Mouse (Mus musculus) 416B (cell line): Measurements from ENCODE around the gene Hipk2.
A peak's percentile ranks its signal among the peaks of the same experiment; 100 is the strongest.

Experiments
- DNase-seq: peaks from one replicate; pipeline ENCODE4 v3.0.0; 2011; ENCODE audit warnings: low read depth

The Hipk2 gene

GRCm38 (mm10) chr6:38753025-38753424, 122.9 kb downstream of the Hipk2 start:
- DNase-seq = no peak

GRCm38 (mm10) chr6:38752495-38752894, 123.5 kb downstream of the Hipk2 start:
- DNase-seq = no peak

- peak; percentile 49 for DNase-seq
Measured at GRCm38 (mm10) chr6:38748037-38748436, 127.9 kb downstream of the Hipk2 start.

GRCm38 (mm10) chr6:38743351-38743750, 132.6 kb downstream of the Hipk2 start:
- no peak for DNase-seq

GRCm38 (mm10) chr6:38742441-38742840, 133.5 kb downstream of the Hipk2 start:
- no peak for DNase-seq

- DNase-seq = peak; percentile 18
Measured at GRCm38 (mm10) chr6:38741024-38741423, 134.9 kb downstream of the Hipk2 start.

GRCm38 (mm10) chr6:38739266-38739665, 136.7 kb downstream of the Hipk2 start:
- DNase-seq = no peak

GRCm38 (mm10) chr6:38737763-38738162, 138.2 kb downstream of the Hipk2 start:
- DNase-seq = peak; percentile 54

GRCm38 (mm10) chr6:38736240-38736639, 139.7 kb downstream of the Hipk2 start:
- peak; percentile 78 for DNase-seq

- DNase-seq = no peak
Measured at GRCm38 (mm10) chr6:38732681-38733080, 143.3 kb downstream of the Hipk2 start.

- no peak for DNase-seq
Measured at GRCm38 (mm10) chr6:38730169-38731146, 145.5 kb downstream of the Hipk2 start.

GRCm38 (mm10) chr6:38725515-38725914, 150.4 kb downstream of the Hipk2 start:
- DNase-seq = no peak

GRCm38 (mm10) chr6:38721361-38721760, 154.6 kb downstream of the Hipk2 start:
- no peak for DNase-seq

- no peak for DNase-seq
Measured at GRCm38 (mm10) chr6:38719229-38719628, 156.7 kb downstream of the Hipk2 start.

GRCm38 (mm10) chr6:38718625-38719024, 157.3 kb downstream of the Hipk2 start:
- peak; percentile 11 for DNase-seq

GRCm38 (mm10) chr6:38715881-38716280, 160.1 kb downstream of the Hipk2 start:
- no peak for DNase-seq

GRCm38 (mm10) chr6:38713957-38714898, 161.7 kb downstream of the Hipk2 start:
- no peak for DNase-seq

- DNase-seq = peak; percentile 39
Measured at GRCm38 (mm10) chr6:38710449-38710848, 165.5 kb downstream of the Hipk2 start.

GRCm38 (mm10) chr6:38704264-38704984, 171.5 kb downstream of the Hipk2 start:
- DNase-seq = no peak

- no peak for DNase-seq
Measured at GRCm38 (mm10) chr6:38703526-38703925, 172.4 kb downstream of the Hipk2 start.

GRCm38 (mm10) chr6:38702810-38703399, 173.1 kb downstream of the Hipk2 start:
- no peak for DNase-seq
